Mouse (Mus musculus) myocyte (in vitro differentiated cells): ENCODE data around the gene Tcam1. TPM values are rescaled to one million over a fixed set of nuclear protein-coding genes. Genes with fewer than 3 reads are reported as not detected.

ENCODE experiments used
- H3K27me3 ChIP-seq: one replicate; pipeline ENCODE4 v1.6.1; 2011; ENCODE audit not compliant: control insufficient read depth, insufficient read depth, insufficient read length
- H3K36me3 ChIP-seq: one replicate; pipeline ENCODE4 v1.6.1; 2011; ENCODE audit not compliant: control insufficient read depth, insufficient read depth
- H3K4me2 ChIP-seq: one replicate; pipeline ENCODE4 v1.6.1; 2011; ENCODE audit warnings: low read depth, control low read depth
- H3K4me3 ChIP-seq: one replicate; pipeline ENCODE4 v1.5.1; 2011; ENCODE audit warnings: mild to moderate bottlenecking, control low read depth, moderate library complexity
- H3K79me2 ChIP-seq: one replicate; pipeline ENCODE4 v1.6.1; 2011; ENCODE audit not compliant: control insufficient read depth, insufficient read depth
- H3ac ChIP-seq: one replicate; pipeline ENCODE4 v1.6.1; 2011; ENCODE audit not compliant: control insufficient read depth, insufficient read length
- CEBPB ChIP-seq: IDR thresholded peaks from 2 replicates; pipeline ENCODE4 v1.6.1; 2011; ENCODE audit warnings: mild to moderate bottlenecking, moderate library complexity; ENCODE audit not compliant: poor library complexity, insufficient read depth, severe bottlenecking
- E2F4 ChIP-seq: IDR thresholded peaks from one replicate; pipeline ENCODE4 v1.6.1; 2011; ENCODE audit warnings: mild to moderate bottlenecking, control low read depth, moderate library complexity; ENCODE audit not compliant: insufficient read depth
- MAX ChIP-seq: IDR thresholded peaks from one replicate; pipeline ENCODE4 v1.6.1; 2011; ENCODE audit warnings: low read depth, mild to moderate bottlenecking, control low read depth
- MYOD1 ChIP-seq, 3 experiments: IDR thresholded peaks; one replicate each; pipeline ENCODE4 v1.6.1; 2011; ENCODE audit warnings: control low read depth in 2 of 3, low read depth in 2 of 3, mild to moderate bottlenecking in 2 of 3, moderate library complexity in 1 of 3; ENCODE audit not compliant: insufficient read length in 2 of 3, control insufficient read depth in 1 of 3
- MYOG ChIP-seq, 3 experiments: IDR thresholded peaks; one replicate each; pipeline ENCODE4 v1.6.1; 2011; ENCODE audit warnings: control low read depth in 2 of 3, low read depth in 2 of 3, mild to moderate bottlenecking in 2 of 3; ENCODE audit not compliant: insufficient read length in 2 of 3, control insufficient read depth in 1 of 3, insufficient read depth in 1 of 3
- POLR2A ChIP-seq: IDR thresholded peaks from one replicate; pipeline ENCODE4 v1.6.1; 2011; ENCODE audit warnings: low read depth, mild to moderate bottlenecking, control low read depth, moderate library complexity; ENCODE audit not compliant: insufficient read length
- POLR2AphosphoS2 ChIP-seq: IDR thresholded peaks from one replicate; pipeline ENCODE4 v1.6.1; 2011; ENCODE audit warnings: low read depth, control low read depth; ENCODE audit not compliant: insufficient read length
- REST ChIP-seq: IDR thresholded peaks from one replicate; pipeline ENCODE4 v1.6.1; 2011; ENCODE audit warnings: mild to moderate bottlenecking, control low read depth, moderate library complexity; ENCODE audit not compliant: insufficient read depth, insufficient read length
- SRF ChIP-seq: IDR thresholded peaks from one replicate; pipeline ENCODE4 v1.6.1; 2011; ENCODE audit warnings: low read depth; ENCODE audit not compliant: control insufficient read depth, insufficient read length
- TCF12 ChIP-seq: IDR thresholded peaks from one replicate; pipeline ENCODE4 v1.6.1; 2011; ENCODE audit warnings: mild to moderate bottlenecking, control low read depth; ENCODE audit not compliant: poor library complexity, insufficient read depth, severe bottlenecking
- TCF3 ChIP-seq: IDR thresholded peaks from one replicate; pipeline ENCODE4 v1.6.1; 2011; ENCODE audit warnings: low read depth, control low read depth; ENCODE audit not compliant: insufficient read length
- USF1 ChIP-seq: IDR thresholded peaks from one replicate; pipeline ENCODE4 v1.6.1; 2011; ENCODE audit warnings: low read depth, mild to moderate bottlenecking, control low read depth, moderate library complexity
- polyA plus RNA-seq: library from polyadenylated mRNA; unstranded; fragments of >200 nt; fragmentation: generic; extraction: Trizol; gene quantifications from one replicate; pipeline ENCODE4 v1.2.1, GENCODE M21; 2012; ENCODE audit warnings: missing spikeins

The Tcam1 gene
- polyA plus RNA-seq, 1 experiment = 0.11 TPM

GRCm38 (mm10) chr11:106306758-106307157 is 30.3 kb downstream of the Tcam1 start:
- TF ChIP-seq E2F4 (no peak), MAX (no peak), TCF12 (no peak), MYOD1 (IDR thresholded peaks at IDR 0.05; ENCODE audit: control insufficient read depth in 1 of 3, insufficient read length in 2 of 3, low read depth in 2 of 3) (no peak), USF1 (no peak), REST (no peak), TCF3 (no peak), POLR2A (no peak), CEBPB (no peak), POLR2AphosphoS2 (no peak), SRF (no peak), MYOG (IDR thresholded peaks at IDR 0.05; ENCODE audit: control insufficient read depth in 1 of 3, insufficient read depth in 1 of 3, insufficient read length in 2 of 3, low read depth in 2 of 3) (no peak)
- no peaks in the 10 kb centered on the region for H3K79me2 ChIP-seq
- no peaks in the 10 kb centered on the region for H3K36me3 ChIP-seq
- H3K4me3 ChIP-seq = no peak overlapping the region
- H3K4me2 ChIP-seq = no peak overlapping the region
- H3K27me3 ChIP-seq = peaks cover 13% of the 10 kb centered on the region
- no peak overlapping the region for H3ac ChIP-seq

- H3ac ChIP-seq = no peak overlapping the region
- H3K4me2 ChIP-seq = no peak overlapping the region
- H3K27me3 ChIP-seq = peaks cover 20% of the 10 kb centered on the region
- H3K79me2 ChIP-seq = no peaks in the 10 kb centered on the region
- no peaks in the 10 kb centered on the region for H3K36me3 ChIP-seq
- H3K4me3 ChIP-seq = no peak overlapping the region
- no peak for TF ChIP-seq TCF3
- TF ChIP-seq MYOD1 (IDR thresholded peaks at IDR 0.05; ENCODE audit: control insufficient read depth in 1 of 3, insufficient read length in 2 of 3, low read depth in 2 of 3) = no peak
- no peak for TF ChIP-seq E2F4
- TF ChIP-seq REST = no peak
Measured at GRCm38 (mm10) chr11:106307432-106307831, 31.0 kb downstream of the Tcam1 start.

GRCm38 (mm10) chr11:106308162-106308561 is 31.7 kb downstream of the Tcam1 start:
- Histone ChIP-seq H3K79me2 (no peaks in the 10 kb centered on the region), H3K27me3 (peaks cover 21% of the 10 kb centered on the region), H3K4me2 (no peak overlapping the region), H3ac (no peak overlapping the region), H3K36me3 (no peaks in the 10 kb centered on the region), H3K4me3 (no peak overlapping the region)
- TF ChIP-seq POLR2AphosphoS2 (no peak), MAX (no peak), USF1 (no peak), MYOD1 (IDR thresholded peaks at IDR 0.05; ENCODE audit: control insufficient read depth in 1 of 3, insufficient read length in 2 of 3, low read depth in 2 of 3) (no peak), SRF (no peak), TCF3 (no peak), E2F4 (no peak), TCF12 (no peak), POLR2A (no peak), CEBPB (no peak), REST (no peak), MYOG (IDR thresholded peaks at IDR 0.05; ENCODE audit: control insufficient read depth in 1 of 3, insufficient read depth in 1 of 3, insufficient read length in 2 of 3, low read depth in 2 of 3) (no peak)

- H3ac ChIP-seq = no peak overlapping the region
- no peaks in the 10 kb centered on the region for H3K36me3 ChIP-seq
- H3K4me3 ChIP-seq = no peak overlapping the region
- H3K27me3 ChIP-seq = peaks cover 35% of the 10 kb centered on the region
- H3K4me2 ChIP-seq = no peak overlapping the region
- TF ChIP-seq CEBPB (no peak), SRF (no peak), MAX (no peak), MYOD1 (IDR thresholded peaks at IDR 0.05; ENCODE audit: control insufficient read depth in 1 of 3, insufficient read length in 2 of 3, low read depth in 2 of 3) (no peak), TCF12 (no peak), REST (no peak), MYOG (IDR thresholded peaks at IDR 0.05; ENCODE audit: control insufficient read depth in 1 of 3, insufficient read depth in 1 of 3, insufficient read length in 2 of 3, low read depth in 2 of 3) (no peak), POLR2AphosphoS2 (no peak), USF1 (no peak)
- no peaks in the 10 kb centered on the region for H3K79me2 ChIP-seq
Measured at GRCm38 (mm10) chr11:106310123-106310522, 33.7 kb downstream of the Tcam1 start.

GRCm38 (mm10) chr11:106313533-106313932 is 37.1 kb downstream of the Tcam1 start:
- no peak for TF ChIP-seq POLR2A
- TF ChIP-seq SRF = no peak
- no peak for TF ChIP-seq E2F4
- no peak for TF ChIP-seq POLR2AphosphoS2
- TF ChIP-seq MYOG (IDR thresholded peaks at IDR 0.05; ENCODE audit: control insufficient read depth in 1 of 3, insufficient read depth in 1 of 3, insufficient read length in 2 of 3, low read depth in 2 of 3) = no peak
- TF ChIP-seq USF1 = no peak
- no peak for TF ChIP-seq MAX
- TF ChIP-seq TCF12 = no peak
- TF ChIP-seq TCF3 = no peak
- no peak for TF ChIP-seq CEBPB
- no peak for TF ChIP-seq REST
- TF ChIP-seq MYOD1 (IDR thresholded peaks at IDR 0.05; ENCODE audit: control insufficient read depth in 1 of 3, insufficient read length in 2 of 3, low read depth in 2 of 3) = no peak
- Histone ChIP-seq H3K4me2 (no peak overlapping the region), H3ac (no peak overlapping the region), H3K36me3 (no peaks in the 10 kb centered on the region), H3K27me3 (peaks cover 58% of the 10 kb centered on the region), H3K79me2 (no peaks in the 10 kb centered on the region), H3K4me3 (no peak overlapping the region)
